ENCODE assay signal across 22 mouse cellular contexts in the genomic region with DNA sequence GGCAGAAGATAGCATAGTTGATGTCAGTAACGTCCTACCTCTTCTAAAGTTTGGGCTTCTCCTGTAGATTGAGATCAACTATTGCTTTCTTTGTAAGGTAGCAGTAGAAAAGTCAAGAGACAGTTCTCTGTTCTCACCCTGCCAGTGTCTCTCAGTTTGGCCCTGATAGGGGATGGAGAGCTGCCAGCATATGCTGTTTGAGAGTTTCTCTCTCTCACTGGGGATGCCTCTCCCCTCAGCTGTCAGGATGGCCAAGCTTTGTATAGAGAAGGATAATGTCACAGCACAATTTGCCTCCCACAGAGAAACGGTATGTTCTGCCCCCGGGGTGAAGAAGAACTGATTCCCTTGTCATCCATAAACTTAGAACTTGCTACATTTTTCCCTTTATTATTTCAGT. TPM values are rescaled to one million over a fixed set of nuclear protein-coding genes. Genes with fewer than 3 reads are reported as not detected.
DNase-seq lines count a peak whose midpoint lies in the region; ATAC-seq lines count a peak whose summit lies in the region.
"Had no signal": no experiment of that assay in that cellular context is flagged by ENCODE, and none has a peak within 500 bp of the region (broad histone marks: within the 10 kb centered on the region; RNA-seq: fewer than 3 reads in every experiment).

No protein-coding gene starts in this region.

- peak overlapping the region; percentile 71 for H3K4me2 ChIP-seq in hindbrain, embryonic 13.5 days
- no peak overlapping the region for H3K4me2 ChIP-seq in hindbrain, embryonic 11.5 days (replicated peaks; ENCODE audit: low read depth, low read length)
- H3K4me2 ChIP-seq in hindbrain, embryonic 16.5 days (ENCODE audit: low read length): peak overlapping the region; percentile 79
- H3K4me2 ChIP-seq in liver, embryonic 11.5 days: no peak overlapping the region
- H3K4me2 ChIP-seq: heart, embryonic 15.5 days; limb, embryonic 13.5 days; liver, embryonic 15.5 days had no signal

- H3K27me3 ChIP-seq in hindbrain, embryonic 13.5 days: peaks cover 23% of the 10 kb centered on the region
- H3K27me3 ChIP-seq in hindbrain, embryonic 11.5 days (ENCODE audit: control insufficient read depth, insufficient read depth, low read length): peaks cover 18% of the 10 kb centered on the region
- no peaks in the 10 kb centered on the region for H3K27me3 ChIP-seq in hindbrain, embryonic 16.5 days (replicated peaks; ENCODE audit: control insufficient read depth, insufficient read depth, low read length)
- peaks cover 48% of the 10 kb centered on the region for H3K27me3 ChIP-seq in liver, embryonic 11.5 days (replicated peaks; ENCODE audit: control insufficient read depth, insufficient read depth, low read length)

- DNase-seq in hindbrain, embryonic 11.5 days (ENCODE audit: low spot score): no peak
- peak; percentile 80 for DNase-seq in cerebellum, adult 11-12 months
- DNase-seq in cerebellum, adult 9-11 months: peak; percentile 85
- DNase-seq in adrenal gland, postnatal 25 days: no peak
- no peak for DNase-seq in liver, embryonic 11.5 days (ENCODE audit: low spot score)
- DNase-seq in urinary bladder, postnatal 10 days (ENCODE audit: low spot score): no peak
- DNase-seq: adrenal gland, postnatal 10 days; B cell, adult 2 months; embryo, embryonic 11 days; gastrocnemius, postnatal 14 days; heart, adult 2 months; kidney, adult 18-20 months; kidney, postnatal 25 days; lung, postnatal 10 days; right cerebral cortex, adult 18-20 months; thymus, adult 18-20 months had no signal

- no peak overlapping the region for H3K9ac ChIP-seq in hindbrain, embryonic 13.5 days
- no peak overlapping the region for H3K9ac ChIP-seq in hindbrain, embryonic 11.5 days (ENCODE audit: low read depth, low read length)
- H3K9ac ChIP-seq in hindbrain, embryonic 16.5 days (ENCODE audit: low read depth, low read length): no peak overlapping the region
- H3K9ac ChIP-seq in liver, embryonic 11.5 days (ENCODE audit: low read depth, low read length): no peak overlapping the region
- H3K9ac ChIP-seq: heart, embryonic 15.5 days; limb, embryonic 13.5 days; liver, embryonic 15.5 days had no signal

- 0 out of 2 replicates have a peak overlapping the region, but pooled peaks have one; percentile 70 for H3K4me3 ChIP-seq in hindbrain, embryonic 13.5 days
- no peak overlapping the region for H3K4me3 ChIP-seq in hindbrain, embryonic 11.5 days (ENCODE audit: low read depth, low read length)
- H3K4me3 ChIP-seq in hindbrain, embryonic 16.5 days (ENCODE audit: low read length): peak overlapping the region; percentile 4
- H3K4me3 ChIP-seq in liver, embryonic 11.5 days (ENCODE audit: low read depth, low read length): no peak overlapping the region
- H3K4me3 ChIP-seq: heart, adult 2 months; heart, embryonic 15.5 days; limb, embryonic 13.5 days; liver, embryonic 15.5 days had no signal

- H3K36me3 ChIP-seq in hindbrain, embryonic 13.5 days: no peaks in the 10 kb centered on the region
- no peaks in the 10 kb centered on the region for H3K36me3 ChIP-seq in hindbrain, embryonic 11.5 days (ENCODE audit: control insufficient read depth, insufficient read depth, low read length)
- H3K36me3 ChIP-seq in hindbrain, embryonic 16.5 days (ENCODE audit: control insufficient read depth, insufficient read depth, low read length): no peaks in the 10 kb centered on the region
- no peaks in the 10 kb centered on the region for H3K36me3 ChIP-seq in liver, embryonic 11.5 days (ENCODE audit: control insufficient read depth, insufficient read depth, low read length)
- H3K36me3 ChIP-seq: heart, embryonic 15.5 days; limb, embryonic 13.5 days; liver, embryonic 15.5 days had no signal

- H3K9me3 ChIP-seq in hindbrain, embryonic 13.5 days: no peaks in the 10 kb centered on the region
- no peaks in the 10 kb centered on the region for H3K9me3 ChIP-seq in hindbrain, embryonic 11.5 days (ENCODE audit: control insufficient read depth, low read length)
- H3K9me3 ChIP-seq in hindbrain, embryonic 16.5 days (ENCODE audit: control insufficient read depth, low read length): no peaks in the 10 kb centered on the region
- H3K9me3 ChIP-seq in liver, embryonic 11.5 days (ENCODE audit: control insufficient read depth, low read length): no peaks in the 10 kb centered on the region
- H3K9me3 ChIP-seq: heart, embryonic 15.5 days; limb, embryonic 13.5 days; liver, embryonic 15.5 days had no signal

- peaks cover 53% of the 10 kb centered on the region for H3K4me1 ChIP-seq in hindbrain, embryonic 13.5 days (replicated peaks)
- H3K4me1 ChIP-seq in hindbrain, embryonic 11.5 days (replicated peaks; ENCODE audit: control insufficient read depth, insufficient read depth, low read length): no peaks in the 10 kb centered on the region
- H3K4me1 ChIP-seq in hindbrain, embryonic 16.5 days (ENCODE audit: control insufficient read depth, insufficient read depth, low read depth, low read length): peaks cover 19% of the 10 kb centered on the region
- no peaks in the 10 kb centered on the region for H3K4me1 ChIP-seq in liver, embryonic 11.5 days (replicated peaks; ENCODE audit: control insufficient read depth, insufficient read depth, low read length)
- H3K4me1 ChIP-seq: liver, embryonic 15.5 days had no signal

- H3K27ac ChIP-seq in hindbrain, embryonic 13.5 days: no peak overlapping the region
- no peak overlapping the region for H3K27ac ChIP-seq in hindbrain, embryonic 11.5 days (ENCODE audit: low read depth, low read length)
- H3K27ac ChIP-seq in hindbrain, embryonic 16.5 days (ENCODE audit: low read depth, low read length): no peak overlapping the region
- no peak overlapping the region for H3K27ac ChIP-seq in liver, embryonic 11.5 days (ENCODE audit: low read depth, low read length)
- H3K27ac ChIP-seq: heart, adult 2 months; heart, embryonic 15.5 days; limb, embryonic 13.5 days; liver, embryonic 15.5 days had no signal

- no peak for ATAC-seq in hindbrain, embryonic 13.5 days (ENCODE audit: low FRiP score)
- no peak for ATAC-seq in hindbrain, embryonic 11.5 days (ENCODE audit: low FRiP score)
- ATAC-seq in hindbrain, embryonic 16.5 days: no peak
- no peak for ATAC-seq in liver, embryonic 11.5 days (replicated peaks; ENCODE audit: low FRiP score)

- 43% methylated on average over 3 of the region's 3 CpGs for WGBS in hindbrain, embryonic 13.5 days
- WGBS in hindbrain, embryonic 11.5 days: 46% methylated on average over 3 of the region's 3 CpGs
- 33% methylated on average over 3 of the region's 3 CpGs for whole genome bisulfite sequencing in hindbrain, embryonic 16.5 days
- WGBS in liver, embryonic 11.5 days: 43% methylated on average over 3 of the region's 3 CpGs

RNA-seq across cellular contexts. Expression of gene Kirrel3, which starts 6.4 kb away (rescaled TPM):
- 26.2 and 28.7 TPM in 2 replicates for polyA plus RNA-seq in hindbrain, embryonic 13.5 days (2015; fragmentation: Nextera tagmentation; extraction: Ambion mirVana)
- 8.4 and 10.6 TPM in 2 replicates for polyA plus RNA-seq in hindbrain, embryonic 11.5 days (2014; fragmentation: Nextera tagmentation; extraction: Ambion mirVana)
- 47.2 and 48.9 TPM in 2 replicates for polyA plus RNA-seq in hindbrain, embryonic 16.5 days (2015; fragmentation: Nextera tagmentation; extraction: Ambion mirVana)
- total RNA-seq in adrenal gland, postnatal 25 days (2021): 0.52 and 0.76 TPM in 2 replicates
- polyA plus RNA-seq in liver, embryonic 11.5 days (2014; fragmentation: Nextera tagmentation; extraction: Ambion mirVana): 0.77 and 0.97 TPM in 2 replicates
- total RNA-seq: megakaryocyte, adult 5-6 weeks had no signal

Comparison
In these comparisons a context has a peak if more than half of its experiments do, and no peak if none do; other contexts are left out.
1. H3K4me2 ChIP-seq: peak in hindbrain, embryonic 13.5 days (single experiment) and hindbrain, embryonic 16.5 days (single experiment); none in hindbrain, embryonic 11.5 days (single experiment) and liver, embryonic 11.5 days (single experiment).
2. H3K4me3 ChIP-seq: peak in hindbrain, embryonic 13.5 days (single experiment) and hindbrain, embryonic 16.5 days (single experiment); none in hindbrain, embryonic 11.5 days (single experiment) and liver, embryonic 11.5 days (single experiment).
3. DNase-seq: peak in cerebellum, adult 11-12 months (single experiment) and cerebellum, adult 9-11 months (single experiment); none in hindbrain, embryonic 11.5 days (single experiment), adrenal gland, postnatal 25 days (single experiment), liver, embryonic 11.5 days (single experiment) and urinary bladder, postnatal 10 days (single experiment).